Mouse (Mus musculus) urinary bladder, postnatal 4 days (tissue): Measurements from ENCODE around the gene Csnka2ip.

ENCODE experiments used
- DNase-seq, 2 experiments: peaks; one replicate each; pipeline ENCODE4 v3.0.0; 2021 to 2022; ENCODE audit warnings: low spot score in 2 of 2

The Csnka2ip gene

DNA sequence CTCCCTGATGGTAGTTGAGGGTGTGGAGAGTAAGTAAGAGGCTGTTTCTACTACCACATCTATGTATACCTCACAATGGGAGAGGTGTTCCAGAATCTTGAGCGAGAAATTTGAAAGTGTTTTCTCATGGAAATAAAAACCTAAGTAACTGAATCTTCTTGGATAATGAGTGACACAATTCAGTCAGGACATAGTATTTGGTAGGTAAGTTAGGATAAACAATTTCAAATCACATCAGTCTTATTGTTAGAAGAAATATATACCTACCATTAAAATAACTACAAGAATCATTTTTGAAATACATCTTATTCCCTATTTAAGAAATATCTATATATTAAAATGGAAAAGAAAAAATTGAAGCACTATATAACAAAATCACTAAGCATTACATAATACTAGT is at the start of gene Csnka2ip:
Csnka2ip (minus strand) TSS at position 101 of the 400 bp plus-strand sequence.
- no peak for DNase-seq

DNA sequence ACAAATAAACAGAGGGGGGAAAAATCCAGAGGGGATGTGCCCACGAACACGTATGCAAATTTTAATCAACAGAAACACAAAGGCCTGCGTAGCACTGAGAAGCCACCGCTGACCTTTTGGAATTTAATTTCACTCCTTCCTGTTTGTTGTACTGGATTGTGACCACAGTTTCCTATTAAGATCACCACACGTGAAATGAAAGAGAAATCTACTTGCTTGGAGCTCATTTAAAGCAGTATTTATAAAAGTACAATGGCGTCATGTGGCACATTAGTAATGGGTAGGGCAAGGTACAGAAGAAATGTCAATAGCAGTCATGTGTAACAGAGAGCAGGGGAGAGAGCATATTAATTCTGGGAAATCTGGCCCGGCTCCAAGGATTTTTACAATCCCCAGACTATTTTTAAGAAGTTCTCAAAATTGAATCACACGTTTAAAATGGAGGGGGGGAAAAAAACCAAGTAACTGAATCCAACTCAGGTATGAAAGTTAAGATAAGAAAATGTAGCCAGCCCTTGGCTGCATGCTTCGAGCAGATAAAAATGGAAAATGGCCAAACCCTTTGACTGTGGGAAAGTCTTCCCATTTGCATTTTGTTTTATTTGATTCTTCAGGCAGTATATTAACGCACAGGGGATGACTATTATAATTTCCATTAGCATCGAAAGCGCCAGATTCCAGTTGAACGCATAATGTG is 47.5 kb upstream of the Csnka2ip start:
- no peak for DNase-seq

DNA sequence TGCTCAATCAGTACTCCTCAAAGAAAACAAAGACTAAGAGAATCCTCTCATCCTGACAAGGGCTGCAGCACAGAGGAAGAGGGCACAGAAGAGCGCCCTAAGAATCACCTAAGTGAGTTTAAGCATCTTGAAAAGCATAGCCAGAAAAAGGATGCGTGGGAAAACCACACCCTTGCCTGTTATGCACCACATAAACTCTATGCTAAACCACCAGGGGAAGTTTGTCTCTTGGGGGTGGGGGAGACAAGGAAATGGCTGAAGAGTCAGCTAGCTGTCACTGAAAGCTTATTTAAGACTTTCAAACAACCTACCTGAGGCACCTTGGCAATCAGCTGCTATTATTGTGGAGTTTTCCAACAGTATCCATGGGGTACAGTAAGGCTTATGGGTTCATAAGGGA is 45.6 kb upstream of the Csnka2ip start:
- DNase-seq = no peak

- no peak for DNase-seq
These were observed 32.9 kb upstream of the Csnka2ip start for GRCm38 (mm10) chr16:64635110-64635509.

DNA sequence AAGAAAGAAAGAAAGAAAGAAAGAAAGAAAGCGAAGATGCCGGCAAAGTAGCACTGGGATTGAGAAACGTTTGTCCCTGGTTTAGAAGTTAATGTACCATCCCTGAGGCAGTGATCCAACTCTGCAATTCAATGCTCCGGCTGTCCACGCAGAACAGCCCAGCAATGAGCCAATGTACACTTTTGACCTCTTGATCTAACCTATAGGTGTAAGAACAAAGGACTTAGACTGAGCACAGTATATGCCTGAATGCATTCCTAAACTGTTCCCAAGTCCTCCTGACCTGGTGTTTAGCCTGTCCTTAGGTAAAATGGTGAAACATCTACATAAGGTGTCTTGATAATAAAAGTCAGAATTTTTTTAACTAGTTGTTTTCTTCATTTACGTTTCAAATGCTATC is 17.9 kb upstream of the Csnka2ip start:
- no peak for DNase-seq

DNA sequence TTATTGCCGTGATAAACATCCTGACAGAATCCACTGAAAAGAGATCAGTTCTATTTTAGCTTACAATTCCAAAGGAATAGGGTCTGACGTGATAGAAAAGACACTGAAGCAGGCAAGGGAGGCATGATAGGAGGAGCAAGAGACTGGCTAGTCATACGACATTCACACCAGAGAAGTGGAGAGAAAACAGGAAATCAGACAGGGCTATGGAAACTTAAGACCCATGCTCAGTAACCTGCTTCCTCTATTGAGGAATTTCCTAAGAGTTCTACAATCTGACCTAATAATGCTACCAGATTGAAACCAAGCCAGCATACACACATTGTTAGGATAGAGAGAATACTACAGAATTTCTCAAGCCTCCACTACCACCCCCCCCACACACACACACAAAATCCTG is 12.4 kb upstream of the Csnka2ip start:
- no peak for DNase-seq

GRCm38 (mm10) chr16:64607793-64608192 is 5.6 kb upstream of the Csnka2ip start:
- DNase-seq = no peak

GRCm38 (mm10) chr16:64586825-64587224 is 15.4 kb downstream of the Csnka2ip start:
- DNase-seq = no peak

DNA sequence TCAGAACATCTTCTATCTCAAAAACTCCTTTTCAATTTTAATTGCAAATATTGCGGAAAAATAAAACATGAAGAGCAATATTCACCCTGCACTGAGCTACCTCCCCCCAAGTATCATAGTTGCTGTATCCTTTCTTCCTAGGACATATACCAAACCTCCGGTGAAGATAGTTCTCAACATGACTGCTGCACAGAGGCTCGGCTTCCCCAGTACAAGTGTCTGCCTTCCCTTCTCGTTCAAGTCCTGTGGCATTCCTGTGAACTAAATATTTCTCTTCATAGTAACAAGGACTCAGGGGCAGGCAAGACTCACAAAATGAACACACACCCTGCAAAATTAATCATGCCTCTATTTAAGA is 16.0 kb downstream of the Csnka2ip start:
- DNase-seq = no peak

DNA sequence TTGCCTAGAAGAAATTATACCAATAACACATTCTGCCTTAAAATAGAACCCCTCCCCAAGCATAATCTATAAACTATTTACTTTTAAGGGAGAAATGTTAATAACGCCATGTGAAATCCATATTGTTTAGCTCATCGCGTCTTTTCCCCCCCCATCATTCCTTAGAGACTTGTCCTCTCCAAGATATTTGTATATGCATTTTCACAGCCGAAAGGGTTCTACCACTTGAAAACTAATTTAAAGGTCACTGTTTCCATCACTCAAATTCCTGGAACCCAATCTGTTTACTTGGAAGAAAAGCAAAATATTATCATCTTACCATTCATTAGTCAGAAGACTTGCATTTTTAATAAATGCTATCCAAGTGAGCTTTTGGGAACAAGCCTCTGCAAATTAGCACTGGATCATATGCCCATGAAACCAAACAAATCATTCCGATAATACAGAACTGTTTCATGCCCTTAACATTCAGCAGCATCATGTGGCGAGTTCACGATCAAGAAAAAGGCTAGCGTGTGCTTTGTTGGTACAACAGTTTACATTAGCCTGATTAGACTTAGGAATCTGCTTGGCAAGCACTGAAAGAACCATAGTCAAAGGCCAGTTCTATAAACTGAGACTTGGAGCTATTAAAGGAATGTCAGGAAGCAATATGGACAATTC is 16.5 kb downstream of the Csnka2ip start:
- no peak for DNase-seq

- no peak for DNase-seq
These were observed 17.6 kb downstream of the Csnka2ip start for GRCm38 (mm10) chr16:64584591-64584990.

DNA sequence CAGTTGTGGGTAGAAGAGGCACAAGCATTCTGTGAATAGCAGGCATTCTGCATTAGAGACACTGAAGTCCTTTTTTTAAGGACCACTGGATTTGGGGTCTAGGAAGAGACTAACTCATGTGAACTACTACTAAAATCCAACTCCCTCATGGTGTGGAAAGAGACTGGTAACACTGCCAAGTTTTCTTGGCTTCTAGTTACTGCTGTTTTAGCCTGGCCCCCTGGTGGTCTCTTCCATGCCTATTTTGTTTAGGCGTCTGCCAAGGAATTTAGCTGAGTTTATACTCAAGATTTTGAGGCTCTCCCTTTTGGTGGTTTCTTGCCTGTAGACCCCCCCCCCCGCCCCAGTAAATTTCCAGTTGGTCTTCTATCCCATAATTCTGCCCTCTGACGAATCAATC is 18.8 kb downstream of the Csnka2ip start:
- no peak for DNase-seq

DNA sequence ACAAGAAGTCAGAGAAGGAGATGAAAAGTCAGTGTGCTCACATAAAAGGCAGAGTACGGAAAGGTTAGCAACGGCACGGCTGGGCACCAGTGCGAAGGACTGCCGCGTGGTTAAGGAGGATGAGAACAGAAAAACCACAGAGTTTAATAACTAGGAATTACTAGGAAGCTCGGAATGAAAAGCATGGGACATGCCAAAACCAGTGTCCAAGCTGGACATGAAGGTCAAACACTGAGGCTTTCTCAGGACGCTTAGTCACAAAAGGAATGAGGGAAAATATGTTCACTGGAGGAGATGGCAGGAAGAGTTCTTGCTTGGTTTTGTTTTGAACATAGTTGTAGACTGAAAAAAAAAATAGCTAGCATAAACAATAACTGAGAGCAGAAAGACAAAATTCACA is 32.7 kb downstream of the Csnka2ip start:
- no peak for DNase-seq

DNA sequence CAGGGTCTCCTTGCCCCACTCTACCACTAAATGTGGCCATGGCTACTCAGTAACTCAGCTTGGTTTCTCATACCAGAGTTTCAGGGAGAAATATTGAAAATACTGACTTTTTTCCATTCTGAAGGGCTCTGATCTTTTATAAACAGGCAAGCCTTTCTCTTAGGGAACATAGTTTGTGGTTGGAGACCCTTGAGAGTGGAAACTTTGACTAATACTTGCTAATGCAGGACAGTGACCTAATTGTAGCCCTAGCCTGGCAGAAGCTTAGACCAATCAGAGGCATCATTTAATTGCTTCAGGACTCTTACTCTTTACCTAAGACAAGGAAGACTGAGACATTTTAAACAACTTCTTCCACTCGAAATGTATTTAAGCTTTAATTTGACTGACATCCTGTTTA is 39.1 kb downstream of the Csnka2ip start:
- no peak for DNase-seq

GRCm38 (mm10) chr16:64558518-64558917 is 43.7 kb downstream of the Csnka2ip start:
- DNase-seq = no peak

DNA sequence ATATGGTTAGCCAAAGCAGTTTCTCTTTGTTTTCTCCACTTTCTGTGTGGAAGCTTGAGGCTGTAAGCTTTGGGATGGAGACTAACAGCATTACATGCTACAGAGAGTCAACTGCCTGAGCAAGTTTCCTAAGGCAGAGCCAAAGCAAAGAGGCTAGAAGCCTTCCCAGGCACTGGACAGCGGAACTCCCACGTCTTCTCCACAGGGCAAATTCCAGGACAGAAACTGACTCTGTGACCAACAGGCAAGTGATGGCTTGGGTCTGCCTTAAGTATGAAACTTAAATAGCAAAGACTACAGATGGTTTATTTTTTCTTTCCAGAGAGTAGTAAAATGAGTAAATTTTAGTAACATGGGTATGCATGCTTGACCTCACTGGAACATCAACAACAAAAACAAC is 75.3 kb downstream of the Csnka2ip start:
- no peak for DNase-seq

- no peak for DNase-seq
These were observed 78.1 kb downstream of the Csnka2ip start for GRCm38 (mm10) chr16:64524051-64524645.

- no peak for DNase-seq
These were observed 88.8 kb downstream of the Csnka2ip start for GRCm38 (mm10) chr16:64513423-64513822.
